Mouse (Mus musculus) intestine, embryonic 15.5 days (tissue): ENCODE results near the gene Eya2. TPM values are rescaled to one million over a fixed set of nuclear protein-coding genes. Genes with fewer than 3 reads are reported as not detected.

Experiments
- ATAC-seq: fragments of 200-750 bp; cut with Nextera tagmentation; 2 replicates; pipeline ENCODE4 v1.8.0; 2017; ENCODE audit warnings: moderate TSS enrichment, moderate library complexity
- H3K27ac ChIP-seq: fragments of 300-500 bp; sonication (generic); 2 replicates; pipeline ENCODE4 v1.5.1; 2015; ENCODE audit warnings: mild to moderate bottlenecking, inconsistent platforms
- H3K27me3 ChIP-seq: fragments of 300-500 bp; sonication (generic); replicated peaks from 2 replicates; pipeline ENCODE4 v1.6.1; 2015; ENCODE audit warnings: inconsistent platforms
- H3K36me3 ChIP-seq: fragments of 300-500 bp; sonication (generic); 2 replicates; pipeline ENCODE4 v1.6.1; 2015; ENCODE audit warnings: inconsistent platforms
- H3K4me1 ChIP-seq: fragments of 300-500 bp; sonication (generic); replicated peaks from 2 replicates; pipeline ENCODE4 v1.6.1; 2015; ENCODE audit warnings: inconsistent platforms
- H3K4me2 ChIP-seq: fragments of 300-500 bp; sonication (generic); replicated peaks from 2 replicates; pipeline ENCODE4 v1.6.1; 2015; ENCODE audit warnings: mild to moderate bottlenecking, inconsistent platforms
- H3K4me3 ChIP-seq: fragments of 300-500 bp; sonication (generic); replicated peaks from 2 replicates; pipeline ENCODE4 v1.5.1; 2015; ENCODE audit warnings: inconsistent platforms
- H3K9ac ChIP-seq: fragments of 300-500 bp; sonication (generic); 2 replicates; pipeline ENCODE4 v1.6.1; 2015; ENCODE audit warnings: inconsistent platforms
- H3K9me3 ChIP-seq: fragments of 300-500 bp; sonication (generic); 2 replicates; pipeline ENCODE4 v1.6.1; 2016; ENCODE audit warnings: inconsistent platforms
- WGBS: fragments of 180-500 bp; shearing (Covaris S2); methylation state at CpG from one replicate; pipeline ENCODE4 v1.1.7; 2015; 5-methylcytosine and 5-hydroxymethylcytosine counted together
- polyA plus RNA-seq: library from polyadenylated mRNA; unstranded; fragments of >200 nt; fragmentation: Nextera tagmentation; extraction: Ambion mirVana; gene quantifications from 2 replicates; pipeline ENCODE4 v1.2.1, GENCODE M21; 2015

Eya2 gene
- polyA plus RNA-seq, 1 experiment from 2014 or later = 0.84 TPM

- H3K36me3 ChIP-seq = peaks cover 52% of the 10 kb centered on the region
- ATAC-seq = no peak
- no peak overlapping the region for H3K27ac ChIP-seq
- H3K4me2 ChIP-seq = no peak overlapping the region
- 79% methylated on average over 3 of the region's 3 CpGs for WGBS
- H3K4me3 ChIP-seq = no peak overlapping the region
- H3K4me1 ChIP-seq = 0 out of 2 replicates have a peak, but pooled peaks cover 3% of the 10 kb centered on the region
- H3K9me3 ChIP-seq = no peaks in the 10 kb centered on the region
- no peak overlapping the region for H3K9ac ChIP-seq
- H3K27me3 ChIP-seq = no peaks in the 10 kb centered on the region
Observed at GRCm38 (mm10) chr2:165820073-165820472, 225.2 kb downstream of the Eya2 start.

- peaks cover 57% of the 10 kb centered on the region for H3K36me3 ChIP-seq
- no peak overlapping the region for H3K9ac ChIP-seq
- no peaks in the 10 kb centered on the region for H3K27me3 ChIP-seq
- H3K4me1 ChIP-seq = 0 out of 2 replicates have a peak, but pooled peaks cover 3% of the 10 kb centered on the region
- no peak for ATAC-seq
- no peak overlapping the region for H3K4me2 ChIP-seq
- H3K9me3 ChIP-seq = no peaks in the 10 kb centered on the region
- 69% methylated on average over 15 of the region's 15 CpGs for WGBS
- H3K4me3 ChIP-seq = no peak overlapping the region
- H3K27ac ChIP-seq = no peak overlapping the region
Observed at GRCm38 (mm10) chr2:165820504-165821095, 225.8 kb downstream of the Eya2 start.

Other genes with a start within 250 kb of the Eya2 start
- gene Zfp663, start 226.3 kb upstream of the Eya2 start, polyA plus RNA-seq = 0.75 and 1.1 TPM in 2 replicates
- gene Zfp334, start 206.8 kb upstream of the Eya2 start, polyA plus RNA-seq = 4.9 and 5.0 TPM in 2 replicates
- gene Ocstamp, start 194.6 kb upstream of the Eya2 start, polyA plus RNA-seq = 0.61 and 0.64 TPM in 2 replicates
- gene Slc13a3, start 121.8 kb upstream of the Eya2 start, polyA plus RNA-seq = 0.36 and 0.51 TPM in 2 replicates
- gene Trp53rka, start 101.7 kb upstream of the Eya2 start, polyA plus RNA-seq = 29.1 and 30.6 TPM in 2 replicates
- 4.0 and 4.7 TPM in 2 replicates for gene Slc2a10, start 91.2 kb upstream of the Eya2 start, polyA plus RNA-seq